Mouse (Mus musculus) MEL (cell line): Measurements from ENCODE around the gene Gpat3. TPM values are rescaled to one million over a fixed set of nuclear protein-coding genes. Genes with fewer than 3 reads are reported as not detected.

Experiments used
- DNase-seq: peaks from one replicate; pipeline ENCODE4 v3.0.0; 2011; ENCODE audit warnings: low read depth, low spot score
- H3K27ac ChIP-seq: 2 replicates; pipeline ENCODE4 v1.5.1; 2012; ENCODE audit warnings: low read depth, mild to moderate bottlenecking, control low read depth, low read length, moderate library complexity; ENCODE audit not compliant: control insufficient read depth
- H3K27me3 ChIP-seq, 2 experiments: fragments of 150-350 bp in 1 of 2; sonication (generic) in 1 of 2; 2 replicates each; pipeline ENCODE4 v1.6.1; 2012; ENCODE audit warnings: low read length in 2 of 2, mild to moderate bottlenecking in 2 of 2, improper control_type of control experiment in 1 of 2, moderate library complexity in 1 of 2; ENCODE audit not compliant: insufficient read depth in 2 of 2, control insufficient read depth in 1 of 2
- H3K36me3 ChIP-seq, 2 experiments: 2 replicates each; pipeline ENCODE4 v1.6.1; 2012 to 2014; ENCODE audit warnings: low read length in 2 of 2, improper control_type of control experiment in 1 of 2, inconsistent platforms in 1 of 2, mild to moderate bottlenecking in 1 of 2; ENCODE audit not compliant: insufficient read depth in 2 of 2, control insufficient read depth in 1 of 2
- H3K4me1 ChIP-seq, 2 experiments: fragments of 150-350 bp in 1 of 2; sonication (generic) in 1 of 2; 2 replicates each; pipeline ENCODE4 v1.6.1; 2012; ENCODE audit warnings: low read length in 2 of 2, improper control_type of control experiment in 1 of 2, mild to moderate bottlenecking in 1 of 2; ENCODE audit not compliant: insufficient read depth in 2 of 2, control insufficient read depth in 1 of 2
- H3K4me3 ChIP-seq, 2 experiments: fragments of 150-350 bp in 1 of 2; sonication (generic) in 1 of 2; 2 replicates each; pipeline ENCODE4 v1.5.1; 2012; ENCODE audit warnings: low read depth in 2 of 2, low read length in 2 of 2, mild to moderate bottlenecking in 2 of 2, moderate library complexity in 2 of 2, control low read depth in 1 of 2, improper control_type of control experiment in 1 of 2; ENCODE audit not compliant: control insufficient read depth in 1 of 2, insufficient read depth in 1 of 2
- H3K79me2 ChIP-seq: 2 replicates; pipeline ENCODE4 v1.6.1; 2012; ENCODE audit warnings: mild to moderate bottlenecking, low read length, moderate library complexity; ENCODE audit not compliant: control insufficient read depth, poor library complexity, insufficient read depth
- H3K9ac ChIP-seq: 2 replicates; pipeline ENCODE4 v1.6.1; 2012; ENCODE audit warnings: low read depth, mild to moderate bottlenecking, control low read depth, low read length, moderate library complexity; ENCODE audit not compliant: control insufficient read depth, poor library complexity, severe bottlenecking
- H3K9me3 ChIP-seq: fragments of 150-350 bp; sonication (generic); replicated peaks from 2 replicates; pipeline ENCODE4 v1.6.1; 2012; ENCODE audit warnings: mild to moderate bottlenecking, low read length, improper control_type of control experiment, moderate library complexity; ENCODE audit not compliant: insufficient read depth
- CTCF ChIP-seq, 3 experiments: IDR thresholded peaks in 2 of 3; conservative IDR thresholded peaks in 1 of 3; 2 replicates each; pipeline ENCODE4 v1.5.1; 2011 to 2012; ENCODE audit warnings: low read length in 3 of 3, low read depth in 2 of 3, mild to moderate bottlenecking in 2 of 3, improper control_type of control experiment in 1 of 3, inconsistent platforms in 1 of 3, mixed read lengths in 1 of 3, moderate library complexity in 1 of 3; ENCODE audit not compliant: control insufficient read depth in 1 of 3, insufficient read depth in 1 of 3, poor library complexity in 1 of 3, severe bottlenecking in 1 of 3
- ELF1 ChIP-seq: IDR thresholded peaks from 2 replicates; pipeline ENCODE4 v1.6.1; 2014; ENCODE audit warnings: low read depth, mild to moderate bottlenecking, inconsistent platforms, low read length, improper control_type of control experiment, moderate library complexity
- EP300 ChIP-seq, 2 experiments: IDR thresholded peaks; 2 replicates each; pipeline ENCODE4 v1.6.1; 2011; ENCODE audit warnings: improper control_type of control experiment in 2 of 2, low read length in 2 of 2, low read depth in 1 of 2, mild to moderate bottlenecking in 1 of 2
- GATA1 ChIP-seq: IDR thresholded peaks from 2 replicates; pipeline ENCODE4 v1.6.1; 2011; ENCODE audit warnings: low read depth, low read length, improper control_type of control experiment
- HCFC1 ChIP-seq: IDR thresholded peaks from 2 replicates; pipeline ENCODE4 v1.6.1; 2012; ENCODE audit warnings: low read depth, mild to moderate bottlenecking, inconsistent platforms, low read length, improper control_type of control experiment, moderate library complexity
- KAT2A ChIP-seq: conservative IDR thresholded peaks from 2 replicates; pipeline ENCODE4 v1.6.1; 2012; ENCODE audit warnings: low read depth, low read length, improper control_type of control experiment, inconsistent platforms
- MAX ChIP-seq: IDR thresholded peaks from 2 replicates; pipeline ENCODE4 v1.6.1; 2011; ENCODE audit warnings: low read length, improper control_type of control experiment
- MEF2A ChIP-seq: IDR thresholded peaks from 2 replicates; pipeline ENCODE4 v1.6.1; 2014; ENCODE audit warnings: low read depth, mild to moderate bottlenecking, inconsistent platforms, low read length, improper control_type of control experiment; ENCODE audit not compliant: poor library complexity, insufficient replicate concordance, severe bottlenecking; ENCODE audit errors: extremely low read depth
- NELFE ChIP-seq: IDR thresholded peaks from 2 replicates; pipeline ENCODE4 v1.6.1; 2011; ENCODE audit warnings: low read depth, low read length, improper control_type of control experiment
- POLR2A ChIP-seq, 2 experiments: IDR thresholded peaks; 2 replicates each; pipeline ENCODE4 v1.6.1; 2011 to 2012; ENCODE audit warnings: low read length in 2 of 2, mild to moderate bottlenecking in 2 of 2, control low read depth in 1 of 2, improper control_type of control experiment in 1 of 2, low read depth in 1 of 2, moderate library complexity in 1 of 2; ENCODE audit not compliant: control insufficient read depth in 1 of 2, insufficient read depth in 1 of 2, poor library complexity in 1 of 2
- POLR2AphosphoS5 ChIP-seq: IDR thresholded peaks from 2 replicates; pipeline ENCODE4 v1.6.1; 2012; ENCODE audit warnings: low read depth, borderline replicate concordance, mild to moderate bottlenecking, inconsistent platforms, low read length, moderate library complexity, mixed read lengths
- RCOR1 ChIP-seq: IDR thresholded peaks from 2 replicates; pipeline ENCODE4 v1.6.1; 2012; ENCODE audit warnings: low read depth, mild to moderate bottlenecking, inconsistent platforms, low read length, improper control_type of control experiment
- SMC3 ChIP-seq: IDR thresholded peaks from 2 replicates; pipeline ENCODE4 v1.6.1; 2011; ENCODE audit warnings: low read depth, low read length, improper control_type of control experiment
- TBP ChIP-seq: IDR thresholded peaks from 2 replicates; pipeline ENCODE4 v1.8.0; 2011; ENCODE audit warnings: low read depth, low read length, improper control_type of control experiment
- USF1 ChIP-seq: IDR thresholded peaks from 2 replicates; pipeline ENCODE4 v1.6.1; 2014; ENCODE audit warnings: low read depth, mild to moderate bottlenecking, inconsistent platforms, low read length, improper control_type of control experiment, moderate library complexity
- ZKSCAN1 ChIP-seq: IDR thresholded peaks from 2 replicates; pipeline ENCODE4 v1.6.1; 2012; ENCODE audit warnings: low read depth, mild to moderate bottlenecking, inconsistent platforms, low read length, improper control_type of control experiment, moderate library complexity
- polyA plus RNA-seq, 2 experiments: library from polyadenylated mRNA; stranded (reverse) in 1 of 2; unstranded in 1 of 2; fragments of >175 nt in 1 of 2; fragments of >200 nt in 1 of 2; gene quantifications; 2 replicates each; pipeline versions ENCODE4 v1.2.1 to v1.2.4; 2012; ENCODE audit warnings: low replicate concordance in 2 of 2, low read depth in 1 of 2; ENCODE audit not compliant: insufficient read length in 2 of 2, insufficient read depth in 1 of 2, missing spikeins in 1 of 2
- total RNA-seq: library from RNA; depleted of rRNA; stranded (reverse); fragments of 300-350 nt; gene quantifications from 2 replicates; pipeline ENCODE4 v1.2.3, GENCODE M21; 2012

Gene Gpat3
- total and polyA plus RNA-seq, 3 experiments: 0.04 to 0.13 TPM; not detected in 1

- no peak for DNase-seq
Measured at GRCm38 (mm10) chr5:100864438-100864837, 18.9 kb downstream of the Gpat3 start.

DNA sequence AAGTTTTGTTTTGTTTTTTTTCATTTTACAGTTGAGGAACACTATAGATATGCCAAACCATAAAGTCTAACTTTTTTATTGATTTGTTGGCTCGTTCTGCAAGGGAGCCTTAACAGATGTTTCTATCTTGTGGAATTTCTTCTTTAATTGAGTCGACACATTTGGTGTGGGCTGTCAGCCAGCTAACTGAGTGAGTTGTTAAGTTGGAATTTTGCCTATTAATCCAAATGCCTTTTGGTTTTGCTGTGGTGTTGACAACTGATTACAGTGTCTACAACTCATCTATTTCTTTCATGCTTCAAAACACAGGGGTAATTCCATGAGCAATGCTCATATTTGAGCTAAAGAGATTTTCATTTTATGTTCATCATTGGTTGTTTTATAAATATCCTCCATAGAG, 20.7 kb downstream of the Gpat3 start:
- Histone ChIP-seq H3K4me3 (no peak overlapping the region), H3K36me3 (no peaks in the 10 kb centered on the region), H3K27ac (no peak overlapping the region), H3K4me1 (no peaks in the 10 kb centered on the region), H3K79me2 (no peaks in the 10 kb centered on the region), H3K9ac (no peak overlapping the region), H3K9me3 (no peaks in the 10 kb centered on the region), H3K27me3 (no peaks in the 10 kb centered on the region)
- TF ChIP-seq EP300 (IDR thresholded peaks at IDR 0.05; ENCODE audit: low read depth in 1 of 2, low read length in 2 of 2) (no peak), NELFE (no peak), USF1 (no peak), MEF2A (no peak), KAT2A (no peak), HCFC1 (no peak), POLR2A (IDR thresholded peaks at IDR 0.05; ENCODE audit: control insufficient read depth in 1 of 2, insufficient read depth in 1 of 2, low read depth in 1 of 2, low read length in 2 of 2, poor library complexity in 1 of 2) (no peak), TBP (no peak), POLR2AphosphoS5 (no peak), GATA1 (no peak)
- no peak for DNase-seq

More at GRCm38 (mm10) chr5:100864438-100864837, 18.9 kb downstream of the Gpat3 start:
- no peaks in the 10 kb centered on the region for H3K4me1 ChIP-seq
- no peak overlapping the region for H3K4me3 ChIP-seq
- TF ChIP-seq ZKSCAN1: no peak
- TF ChIP-seq, all 39 proteins: peak for 0
- no peaks in the 10 kb centered on the region for H3K27me3 ChIP-seq
- H3K27ac ChIP-seq: no peak overlapping the region
- H3K79me2 ChIP-seq: no peaks in the 10 kb centered on the region
- H3K9me3 ChIP-seq: no peaks in the 10 kb centered on the region
- no peaks in the 10 kb centered on the region for H3K36me3 ChIP-seq
- H3K9ac ChIP-seq: no peak overlapping the region

DNA sequence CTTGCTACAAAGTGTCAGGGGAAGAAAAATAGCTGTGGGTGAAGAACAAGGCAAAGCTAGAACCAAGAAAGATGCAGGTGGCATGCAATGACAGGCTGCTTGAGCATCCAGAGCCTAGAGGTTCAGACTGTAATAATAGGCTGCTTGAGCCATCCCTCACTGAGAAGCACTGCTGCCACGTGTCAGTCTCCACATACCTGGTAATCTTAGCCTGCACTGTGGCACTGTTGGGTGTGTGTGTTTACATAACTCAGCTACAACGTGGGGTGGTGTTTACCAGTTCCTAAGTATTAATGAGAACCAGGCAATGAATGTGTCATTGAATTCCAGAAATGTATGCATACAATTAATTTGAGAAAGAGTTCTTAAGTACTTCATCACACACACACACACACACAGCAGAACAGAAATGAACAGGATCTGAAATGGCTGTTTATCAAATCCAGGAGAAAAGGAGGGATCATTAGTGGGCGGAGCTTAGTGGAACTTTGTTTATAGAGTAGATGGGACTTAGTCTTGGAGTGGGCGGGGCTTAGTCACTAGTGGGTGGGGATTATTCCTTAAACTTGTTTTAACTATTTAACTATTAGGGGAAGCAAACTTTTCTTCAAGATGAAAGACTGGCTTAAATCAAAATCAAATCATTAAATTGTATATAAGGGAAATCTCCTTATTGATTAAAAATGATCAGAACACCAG, 23.8 kb downstream of the Gpat3 start:
- peaks cover 0 to 2% of the 10 kb centered on the region in 2 experiments; a peak in 1 of 4 replicates for H3K27me3 ChIP-seq
- no peaks in the 10 kb centered on the region for H3K79me2 ChIP-seq

More for the DNA sequence above, 23.8 kb downstream of the Gpat3 start:
- no peak for DNase-seq
- TF ChIP-seq KAT2A (no peak), SMC3 (no peak), USF1 (no peak), RCOR1 (no peak), MAX (no peak), ELF1 (no peak), POLR2A (IDR thresholded peaks at IDR 0.05; ENCODE audit: control insufficient read depth in 1 of 2, insufficient read depth in 1 of 2, low read depth in 1 of 2, low read length in 2 of 2, poor library complexity in 1 of 2) (no peak), ZKSCAN1 (no peak), MEF2A (no peak), CTCF (IDR thresholded peaks at IDR 0.05 in 2 of 3, conservative IDR thresholded peaks at IDR 0.05 in 1 of 3; ENCODE audit: control insufficient read depth in 1 of 3, insufficient read depth in 1 of 3, low read depth in 2 of 3, low read length in 3 of 3, poor library complexity in 1 of 3, severe bottlenecking in 1 of 3) (no peak), GATA1 (no peak)
- Histone ChIP-seq H3K9me3 (no peaks in the 10 kb centered on the region), H3K27ac (no peak overlapping the region), H3K36me3 (no peaks in the 10 kb centered on the region), H3K4me1 (no peaks in the 10 kb centered on the region), H3K4me3 (no peak overlapping the region), H3K9ac (no peak overlapping the region)
